In the genomic region with DNA sequence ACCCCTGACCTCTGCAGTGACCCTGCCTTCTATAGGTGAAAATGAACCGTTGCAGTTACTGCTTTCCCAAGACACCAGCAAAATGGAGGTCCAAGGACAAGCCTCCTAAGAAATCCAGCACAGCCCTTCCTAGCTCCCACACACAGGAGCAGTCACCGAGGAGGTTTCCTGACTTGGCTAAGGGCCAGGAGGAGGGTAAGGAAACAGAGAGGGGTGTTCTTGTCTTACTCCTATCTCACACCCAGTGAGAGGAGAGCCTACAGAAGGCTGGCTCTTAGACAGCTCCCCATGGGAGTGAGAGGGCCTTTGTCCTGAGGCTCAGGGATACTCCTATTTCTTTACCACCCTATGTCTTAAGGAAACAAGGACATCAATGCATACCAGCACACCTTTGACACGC, we compare ENCODE assay signal across 10 mouse cellular contexts.
A peak's percentile ranks its signal among the peaks of the same experiment; 100 is the strongest.
DNase-seq lines count a peak whose midpoint lies in the region.
"Had no signal": no experiment of that assay in that cellular context is flagged by ENCODE, and none has a peak within 500 bp of the region (broad histone marks: within the 10 kb centered on the region; RNA-seq: fewer than 3 reads in every experiment).

No protein-coding gene starts in this region.

- DNase-seq in heart, adult 18-20 months, result peak; percentile 42 to 43
- no peak for DNase-seq in heart, adult 9 months (ENCODE audit: low spot score in 2 of 2)
- DNase-seq in kidney, postnatal 10 days, result peak; percentile 44
- DNase-seq in kidney, adult 18-20 months, result no peak
- peak; percentile 45 for DNase-seq in ZHBTc4 (ENCODE audit: low read depth, low spot score)
- DNase-seq in heart, postnatal 4 days, result peak; percentile 46
- DNase-seq in thymus, postnatal 0 days (ENCODE audit: low spot score), result no peak
- no peak for DNase-seq in cerebellum, adult 11-12 months
- DNase-seq: adrenal gland, adult 8-10 months; cerebellum, adult 9-10 months had no signal

Comparison
In these comparisons a context has a peak if more than half of its experiments do, and no peak if none do; other contexts are left out.
1. DNase-seq: peak in heart, adult 18-20 months (2 of 2), kidney, postnatal 10 days (single experiment), ZHBTc4 (single experiment) and heart, postnatal 4 days (single experiment); none in heart, adult 9 months (0 of 2), kidney, adult 18-20 months (single experiment), thymus, postnatal 0 days (single experiment) and cerebellum, adult 11-12 months (single experiment).